Mouse (Mus musculus) urinary bladder, postnatal 10 days (tissue): ENCODE measurements at regions not wholly inside any gene's neighbourhood (a gene's known extent, or its start where the extent isn't known, plus 50 kb on each side); places are given as distances from the start of the nearest gene placed in this dataset.

Source experiments
- DNase-seq: peaks from one replicate; pipeline ENCODE4 v3.0.0; 2022; ENCODE audit warnings: low spot score

GRCm38 (mm10) chr7:136049587-136049930 is 333.4 kb upstream of the Mki67 start:
- no peak for DNase-seq

- no peak for DNase-seq
Observed at GRCm38 (mm10) chr7:136050116-136050515, 334.0 kb upstream of the Mki67 start.

GRCm38 (mm10) chr7:136056876-136057484 is 340.8 kb upstream of the Mki67 start:
- no peak for DNase-seq

- DNase-seq: no peak
Observed at GRCm38 (mm10) chr7:136058319-136058718, 342.2 kb upstream of the Mki67 start.

- no peak for DNase-seq
Observed at GRCm38 (mm10) chr7:136058751-136059681, 342.9 kb upstream of the Mki67 start.

GRCm38 (mm10) chr7:136059896-136060295 is 343.7 kb upstream of the Mki67 start:
- no peak for DNase-seq

GRCm38 (mm10) chr7:136060339-136061073 is 344.3 kb upstream of the Mki67 start:
- no peak for DNase-seq

- no peak for DNase-seq
Observed at GRCm38 (mm10) chr7:136062658-136063057, 346.5 kb upstream of the Mki67 start.

GRCm38 (mm10) chr7:136065038-136065678 is 349.0 kb upstream of the Mki67 start:
- no peak for DNase-seq

- DNase-seq: no peak
Observed at GRCm38 (mm10) chr7:136065679-136066055, 349.5 kb upstream of the Mki67 start.

GRCm38 (mm10) chr7:136070881-136071280 is 354.7 kb upstream of the Mki67 start:
- no peak for DNase-seq

GRCm38 (mm10) chr7:136071331-136071730 is 355.2 kb upstream of the Mki67 start:
- no peak for DNase-seq

- no peak for DNase-seq
Observed at GRCm38 (mm10) chr7:136073265-136073799, 357.2 kb upstream of the Mki67 start.

GRCm38 (mm10) chr7:136074043-136074442 is 357.9 kb upstream of the Mki67 start:
- no peak for DNase-seq

GRCm38 (mm10) chr7:136081534-136082252 is 365.5 kb upstream of the Mki67 start:
- DNase-seq: no peak

GRCm38 (mm10) chr7:136082253-136082867 is 366.2 kb upstream of the Mki67 start:
- DNase-seq: no peak

- no peak for DNase-seq
Observed at GRCm38 (mm10) chr7:136083005-136083404, 366.8 kb upstream of the Mki67 start.

- DNase-seq: no peak
Observed at GRCm38 (mm10) chr7:136083571-136084342, 367.6 kb upstream of the Mki67 start.

GRCm38 (mm10) chr7:136088785-136089184 is 372.6 kb upstream of the Mki67 start:
- no peak for DNase-seq
